Mouse (Mus musculus) left cerebral cortex, adult 6 months (tissue): Measurements from ENCODE around the gene Hgd. TPM values are rescaled to one million over a fixed set of nuclear protein-coding genes. Genes with fewer than 3 reads are reported as not detected.

Experiments used
- long read RNA-seq, 2 experiments: library from polyadenylated mRNA; unstranded; transcript quantifications; one replicate each; pipeline ENCODE4 v2.0.0; 2019 to 2020
- polyA plus RNA-seq: library from polyadenylated mRNA; unstranded; fragments of <200 nt; fragmentation: Nextera tagmentation; gene quantifications from 2 replicates; pipeline ENCODE4 v1.2.3, GENCODE M21; 2021

The Hgd gene
- 0.26 TPM in 1 of 2 replicates, not detected in the other for polyA plus RNA-seq
- long read RNA-seq, experiment 1: 0 reads
- long read RNA-seq, experiment 2: 0 reads

DNA sequence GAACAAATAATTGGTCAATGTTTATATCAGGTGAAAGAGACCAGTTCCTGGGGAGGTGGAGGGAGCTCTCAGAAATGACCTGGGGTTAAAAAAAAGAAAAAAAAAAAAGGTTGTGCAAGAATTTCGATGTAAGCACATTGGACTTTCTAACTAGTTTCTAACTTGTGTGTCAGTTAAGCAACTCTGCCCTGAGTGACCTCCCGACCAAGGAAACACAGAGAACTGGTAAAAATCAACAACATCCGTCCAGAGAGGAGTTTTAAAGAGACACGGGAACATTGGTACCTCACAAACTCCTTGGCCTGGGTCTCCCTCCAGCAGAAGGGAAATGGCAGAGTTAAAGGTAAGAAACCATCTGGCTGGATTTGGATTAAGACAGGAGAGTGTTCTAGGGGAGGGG is at the start of gene Hgd:
Gene Hgd (plus strand): TSS at position 160 of the 400 bp plus-strand sequence.

DNA sequence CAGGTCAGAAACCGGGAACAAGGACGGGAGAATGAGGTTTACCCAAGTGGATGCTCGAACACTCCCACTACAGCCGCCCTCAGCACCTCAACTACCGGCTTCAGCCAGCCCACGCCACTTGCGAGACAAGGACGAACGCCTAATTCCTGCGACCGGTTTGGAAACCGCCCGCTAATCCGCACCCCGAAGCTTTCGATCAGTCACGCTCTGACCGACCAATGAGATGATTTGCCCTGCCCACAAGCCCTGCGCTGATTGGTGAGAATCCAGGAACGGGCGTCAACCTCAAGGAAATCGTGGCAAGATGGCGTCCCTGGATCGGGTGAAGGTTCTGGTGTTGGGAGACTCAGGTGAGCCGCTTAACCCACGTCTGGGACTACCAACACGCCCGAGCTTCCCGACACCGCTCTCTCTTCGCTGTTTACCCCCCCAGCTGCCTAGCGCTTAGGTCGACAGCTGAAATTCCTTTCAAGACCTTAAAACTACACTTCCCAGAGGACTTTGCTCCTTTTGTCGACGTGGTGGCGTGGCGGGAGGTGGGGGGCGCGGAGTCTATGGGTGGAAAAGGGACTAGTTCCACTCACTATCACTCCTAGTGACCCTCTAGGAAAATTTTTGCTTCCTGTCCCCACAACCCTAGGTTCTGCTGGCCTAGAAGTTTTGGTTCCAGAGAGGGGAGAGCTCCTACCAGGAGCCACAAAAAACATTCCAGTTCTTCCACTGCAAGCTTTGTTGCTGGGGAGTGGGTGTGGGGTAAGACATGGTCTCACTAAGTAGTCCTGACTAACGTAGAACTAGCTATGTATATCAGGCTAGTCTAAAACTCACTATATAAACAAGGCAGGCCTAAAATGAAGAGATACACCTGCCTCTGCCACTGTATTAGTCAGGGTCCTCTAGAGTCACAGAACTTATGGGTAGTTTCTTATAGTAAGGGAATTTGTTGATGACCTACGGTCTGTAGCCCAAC is 40.1 kb upstream of the Hgd start, which contains the start of the genes Gtf2e1 and Rabl3:
Gene Gtf2e1 (minus strand): TSS at position 179 of the 970 bp plus-strand sequence.
Gene Rabl3 (plus strand): TSS at position 275 of the 970 bp plus-strand sequence.

DNA sequence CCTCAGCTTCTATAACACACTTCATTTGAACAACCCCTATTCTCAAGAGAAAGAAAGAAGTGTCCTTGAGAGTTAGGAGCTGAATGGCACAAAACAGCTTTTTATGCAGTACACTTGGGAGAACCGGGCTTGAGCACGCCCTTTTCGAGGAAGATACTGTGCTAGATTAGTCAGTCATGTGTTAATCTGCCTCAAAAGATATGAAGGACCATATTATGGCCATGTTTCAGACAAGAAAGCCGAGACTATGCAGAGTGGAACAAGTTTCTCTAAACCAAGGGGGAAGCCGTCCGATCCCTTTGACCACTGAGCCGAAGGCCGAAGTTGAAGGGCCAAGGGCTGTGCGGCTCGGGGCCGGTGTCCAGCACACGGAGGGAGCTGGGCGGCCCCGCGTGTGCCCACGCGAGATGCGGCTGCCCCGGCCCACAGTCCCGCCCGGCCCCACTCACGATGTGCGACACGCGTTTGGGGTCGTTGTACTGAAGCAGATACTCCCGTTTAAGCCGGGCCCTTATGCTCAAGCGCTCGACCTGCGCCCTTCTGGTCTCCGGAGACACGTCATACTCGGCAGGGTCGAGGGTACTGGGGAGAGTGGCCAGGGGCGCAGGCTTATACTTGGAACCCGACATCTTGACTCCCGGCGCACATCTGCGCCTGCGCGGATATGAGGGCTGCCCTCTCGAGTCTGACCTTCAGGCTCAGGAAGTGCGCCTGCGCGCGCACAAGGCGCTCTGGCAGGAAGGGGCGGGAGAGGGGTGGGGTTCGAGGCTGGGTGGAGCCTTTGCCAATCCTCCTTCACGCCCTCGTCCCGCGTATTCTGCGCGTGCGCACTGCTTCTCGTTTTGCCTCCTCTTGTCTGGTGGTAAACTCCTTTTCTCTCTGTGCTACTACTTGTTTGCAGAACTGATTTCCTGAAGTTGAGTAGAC is 74.0 kb downstream of the Hgd start, which contains the start of gene Ndufb4:
Gene Ndufb4 (minus strand): TSS at position 723 of the 927 bp plus-strand sequence.

Other genes with a start within 250 kb of the Hgd start
- 15.4 and 21.8 TPM in 2 replicates for gene Stxbp5l, start 195.2 kb upstream of the Hgd start, polyA plus RNA-seq
- gene Gtf2e1, start 40.4 kb upstream of the Hgd start, polyA plus RNA-seq: 11.5 and 11.8 TPM in 2 replicates
- 8.2 and 8.6 TPM in 2 replicates for gene Rabl3, start 40.3 kb upstream of the Hgd start, polyA plus RNA-seq
- 292 and 297 TPM in 2 replicates for gene Ndufb4, start 74.3 kb downstream of the Hgd start, polyA plus RNA-seq
- 16.0 and 21.7 TPM in 2 replicates for gene Fstl1, start 196.7 kb downstream of the Hgd start, polyA plus RNA-seq